Mouse (Mus musculus) CD8-positive naive resting alpha-beta T cell, adult 57 days (primary cell): ENCODE results near the gene Gm20931. TPM values are rescaled to one million over a fixed set of nuclear protein-coding genes. Genes with fewer than 3 reads are reported as not detected.

ENCODE experiments used
- total RNA-seq: library from RNA; stranded (reverse); gene quantifications from one replicate; pipeline ENCODE4 v1.2.4, GENCODE M21; 2023

Gm20931 gene
- total RNA-seq: not detected

GRCm38 (mm10) chrY:55213420-55213819, at the start of gene Gm20931:
TSS of gene Gm20931 (plus strand) at chrY:55213720.

